Mouse (Mus musculus) retina, adult 2 months (tissue): ENCODE results near the gene Mmp19.
A peak's percentile ranks its signal among the peaks of the same experiment; 100 is the strongest.
"Not testable (repeated sequence)": the region's sequence is repeated elsewhere in the genome, so short reads cannot be mapped to it uniquely, and the experiment has no call there.

ENCODE experiments used
- DNase-seq: peaks from one replicate; pipeline ENCODE4 v3.0.0-alpha.2; 2012; ENCODE audit warnings: low read depth, low spot score

Mmp19 gene

GRCm38 (mm10) chr10:128801981-128802495 is 11.3 kb downstream of the Mmp19 start:
- no peak for DNase-seq

GRCm38 (mm10) chr10:128802956-128803355 is 12.2 kb downstream of the Mmp19 start:
- DNase-seq, result no peak

GRCm38 (mm10) chr10:128803361-128803760 is 12.7 kb downstream of the Mmp19 start:
- no peak for DNase-seq

- peak; percentile 33 for DNase-seq
These were observed 13.1 kb downstream of the Mmp19 start, which contains the start of gene Dnajc14 for GRCm38 (mm10) chr10:128803771-128804270. Gene Dnajc14 (plus strand): TSS chr10:128804062.

- peak; percentile 47 for DNase-seq
These were observed 13.8 kb downstream of the Mmp19 start, which contains the start of gene Tmem198b for GRCm38 (mm10) chr10:128804271-128805091. Gene Tmem198b (minus strand): TSS chr10:128804370.

- DNase-seq, result peak; percentile 97
These were observed 14.6 kb downstream of the Mmp19 start for GRCm38 (mm10) chr10:128805092-128806000.

- DNase-seq, result no peak
These were observed 15.4 kb downstream of the Mmp19 start for GRCm38 (mm10) chr10:128806086-128806485.

- no peak for DNase-seq
These were observed 16.3 kb downstream of the Mmp19 start for GRCm38 (mm10) chr10:128807018-128807417.

- DNase-seq, result no peak
These were observed 26.3 kb downstream of the Mmp19 start, which contains the start of gene Sarnp for GRCm38 (mm10) chr10:128817033-128817432. Gene Sarnp (plus strand): TSS chr10:128817333.

- no peak for DNase-seq
These were observed 29.5 kb downstream of the Mmp19 start for GRCm38 (mm10) chr10:128820217-128820616.

- DNase-seq, result peak; percentile 98
These were observed 30.8 kb downstream of the Mmp19 start, which contains the start of gene Ormdl2 for GRCm38 (mm10) chr10:128821358-128822056. Gene Ormdl2 (minus strand): TSS chr10:128821645.

- no peak for DNase-seq
These were observed 31.4 kb downstream of the Mmp19 start for GRCm38 (mm10) chr10:128822135-128822534.

- DNase-seq, result not testable (repeated sequence)
These were observed 32.4 kb downstream of the Mmp19 start for GRCm38 (mm10) chr10:128823087-128823486.

- DNase-seq, result no peak
These were observed 33.1 kb downstream of the Mmp19 start for GRCm38 (mm10) chr10:128823821-128824220.

- DNase-seq, result no peak
These were observed 46.7 kb downstream of the Mmp19 start for GRCm38 (mm10) chr10:128837400-128837799.

GRCm38 (mm10) chr10:128839434-128839833 is 48.7 kb downstream of the Mmp19 start:
- no peak for DNase-seq

- DNase-seq, result no peak
These were observed 49.9 kb downstream of the Mmp19 start for GRCm38 (mm10) chr10:128840612-128841011.

GRCm38 (mm10) chr10:128843260-128843659 is 52.5 kb downstream of the Mmp19 start:
- no peak for DNase-seq

- DNase-seq, result no peak
These were observed 54.8 kb downstream of the Mmp19 start for GRCm38 (mm10) chr10:128845516-128845915.

- no peak for DNase-seq
These were observed 56.0 kb downstream of the Mmp19 start for GRCm38 (mm10) chr10:128846664-128847063.

GRCm38 (mm10) chr10:128848426-128848825 is 57.7 kb downstream of the Mmp19 start:
- no peak for DNase-seq
